Mouse (Mus musculus): ENCODE measurements around the gene Slc4a10. TPM values are rescaled to one million over a fixed set of nuclear protein-coding genes. Genes with fewer than 3 reads are reported as not detected.
"Not testable (repeated sequence)": the region's sequence is repeated elsewhere in the genome, so short reads cannot be mapped to it uniquely, and the experiment has no call there.

The Slc4a10 gene
- polyA plus RNA-seq (2014; fragmentation: Nextera tagmentation; extraction: Ambion mirVana) = 20.1 and 22.1 TPM in 2 replicates

DNA sequence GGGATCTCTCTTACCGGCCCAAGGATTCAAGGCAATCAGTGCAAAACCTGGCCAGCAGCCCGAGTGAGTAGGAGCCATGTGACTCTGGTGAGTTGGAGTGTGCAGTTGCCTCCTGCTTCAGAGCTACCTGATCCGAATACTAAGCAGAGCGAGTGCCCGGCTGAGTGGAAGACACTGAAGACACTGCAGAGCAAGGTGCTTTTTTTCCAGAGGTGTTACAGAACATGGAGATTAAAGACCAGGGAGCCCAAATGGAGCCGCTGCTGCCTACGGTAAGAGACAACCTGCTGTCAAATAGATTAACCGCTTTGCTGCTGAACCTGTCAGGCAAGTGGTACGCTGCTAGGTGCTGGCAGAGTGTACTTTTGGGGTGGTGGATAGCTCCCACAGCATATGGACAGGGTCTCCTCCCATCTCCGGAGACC, at the start of gene Slc4a10:
Slc4a10 (plus strand) TSS at position 42 of the 425 bp plus-strand sequence.
- WGBS = 11% methylated on average over 10 of the region's 10 CpGs
- Histone ChIP-seq H3K36me3 (ENCODE audit: control insufficient read depth, insufficient read depth, low read length) (no peaks in the 10 kb centered on the region), H3K9ac (replicated peaks; ENCODE audit: low read length) (peak within 1 kb of the TSS; percentile 69), H3K27ac (replicated peaks; ENCODE audit: low read depth, low read length) (peak within 1 kb of the TSS; percentile 95), H3K4me3 (replicated peaks; ENCODE audit: low read depth, low read length) (peak within 1 kb of the TSS; percentile 44), H3K9me3 (ENCODE audit: control insufficient read depth, low read length) (no peaks in the 10 kb centered on the region), H3K4me1 (ENCODE audit: control insufficient read depth, insufficient read depth, low read length) (no peaks in the 10 kb centered on the region), H3K27me3 (ENCODE audit: control insufficient read depth, insufficient read depth, low read length) (no peaks in the 10 kb centered on the region), H3K4me2 (ENCODE audit: low read length) (peak within 1 kb of the TSS; percentile 58)
- DNase-seq (peak; percentile 85), ATAC-seq (ENCODE audit: low FRiP score, low TSS enrichment) (peak; percentile 74)

GRCm38 (mm10) chr2:62001251-62001650, 45.0 kb upstream of the Slc4a10 start:
- not testable (repeated sequence) for H3K4me2 ChIP-seq (ENCODE audit: low read length); H3K27ac ChIP-seq (replicated peaks; ENCODE audit: low read depth, low read length); H3K4me1 ChIP-seq (ENCODE audit: control insufficient read depth, insufficient read depth, low read length); H3K4me3 ChIP-seq (replicated peaks; ENCODE audit: low read depth, low read length); H3K36me3 ChIP-seq (ENCODE audit: control insufficient read depth, insufficient read depth, low read length); ATAC-seq (ENCODE audit: low FRiP score, low TSS enrichment); H3K9ac ChIP-seq (replicated peaks; ENCODE audit: low read length); DNase-seq; H3K9me3 ChIP-seq (ENCODE audit: control insufficient read depth, low read length); H3K27me3 ChIP-seq (ENCODE audit: control insufficient read depth, insufficient read depth, low read length)
- 90% methylated on average over 6 of the region's 6 CpGs for WGBS

- WGBS = 52% methylated on average over 3 of the region's 3 CpGs
- ATAC-seq (ENCODE audit: low FRiP score, low TSS enrichment) (no peak), DNase-seq (no peak)
- H3K27me3 ChIP-seq (ENCODE audit: control insufficient read depth, insufficient read depth, low read length) = no peaks in the 10 kb centered on the region
- H3K4me3 ChIP-seq (replicated peaks; ENCODE audit: low read depth, low read length) = no peak overlapping the region
- no peak overlapping the region for H3K27ac ChIP-seq (replicated peaks; ENCODE audit: low read depth, low read length)
- no peak overlapping the region for H3K4me2 ChIP-seq (ENCODE audit: low read length)
- H3K9me3 ChIP-seq (ENCODE audit: control insufficient read depth, low read length) = no peaks in the 10 kb centered on the region
- no peaks in the 10 kb centered on the region for H3K36me3 ChIP-seq (ENCODE audit: control insufficient read depth, insufficient read depth, low read length)
- no peaks in the 10 kb centered on the region for H3K4me1 ChIP-seq (ENCODE audit: control insufficient read depth, insufficient read depth, low read length)
- no peak overlapping the region for H3K9ac ChIP-seq (replicated peaks; ENCODE audit: low read length)
Measured at GRCm38 (mm10) chr2:62018209-62018608, 28.1 kb upstream of the Slc4a10 start.

DNA sequence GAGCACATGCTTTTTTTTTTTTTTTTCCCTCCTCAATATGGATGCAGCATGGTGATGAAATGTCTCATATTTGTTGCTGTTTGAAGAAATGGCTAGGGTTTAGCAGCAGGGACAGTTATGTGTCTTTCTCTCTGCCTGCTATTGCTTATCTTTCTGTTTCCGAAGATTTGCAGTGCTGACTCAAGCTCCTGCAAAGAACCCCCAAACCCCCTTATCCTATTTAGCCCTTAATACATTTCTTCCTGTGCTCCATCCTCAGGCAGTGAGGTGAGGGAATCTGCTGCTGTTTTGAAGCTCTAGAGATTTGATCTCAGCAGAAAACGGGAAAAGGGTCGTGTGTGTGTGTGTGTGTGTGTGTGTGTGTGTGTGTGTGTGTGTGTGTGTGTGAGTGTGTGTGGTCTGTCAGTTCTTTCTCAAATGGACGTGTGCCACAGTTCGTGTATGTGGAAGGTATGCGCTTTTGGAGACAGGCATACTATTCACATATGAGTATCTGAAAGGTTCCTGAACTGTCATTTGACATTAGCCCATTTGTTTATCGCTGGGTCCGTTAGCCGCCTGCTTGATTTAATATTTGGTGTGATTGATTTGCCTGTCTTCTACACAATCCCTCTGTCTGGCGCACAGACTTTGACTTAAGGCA, 720 bp downstream of the Slc4a10 start:
- ATAC-seq (ENCODE audit: low FRiP score, low TSS enrichment) (peak; percentile 18), DNase-seq (peak; percentile 60)
- 9% methylated on average over 10 of the region's 10 CpGs for WGBS
- no peaks in the 10 kb centered on the region for H3K4me1 ChIP-seq (ENCODE audit: control insufficient read depth, insufficient read depth, low read length)
- H3K4me3 ChIP-seq (replicated peaks; ENCODE audit: low read depth, low read length) = peak overlapping the region; percentile 44
- no peaks in the 10 kb centered on the region for H3K27me3 ChIP-seq (ENCODE audit: control insufficient read depth, insufficient read depth, low read length)
- H3K27ac ChIP-seq (replicated peaks; ENCODE audit: low read depth, low read length) = peak overlapping the region; percentile 95
- H3K9ac ChIP-seq (replicated peaks; ENCODE audit: low read length) = peak overlapping the region; percentile 69
- no peaks in the 10 kb centered on the region for H3K9me3 ChIP-seq (ENCODE audit: control insufficient read depth, low read length)
- H3K36me3 ChIP-seq (ENCODE audit: control insufficient read depth, insufficient read depth, low read length) = no peaks in the 10 kb centered on the region
- peak overlapping the region; percentile 58 for H3K4me2 ChIP-seq (ENCODE audit: low read length)

- Histone ChIP-seq H3K4me3 (replicated peaks; ENCODE audit: low read depth, low read length) (peak overlapping the region; percentile 44), H3K9me3 (ENCODE audit: control insufficient read depth, low read length) (no peaks in the 10 kb centered on the region), H3K9ac (replicated peaks; ENCODE audit: low read length) (peak overlapping the region; percentile 69), H3K27ac (replicated peaks; ENCODE audit: low read depth, low read length) (peak overlapping the region; percentile 95), H3K27me3 (ENCODE audit: control insufficient read depth, insufficient read depth, low read length) (no peaks in the 10 kb centered on the region), H3K4me2 (ENCODE audit: low read length) (peak overlapping the region; percentile 58), H3K4me1 (ENCODE audit: control insufficient read depth, insufficient read depth, low read length) (no peaks in the 10 kb centered on the region), H3K36me3 (ENCODE audit: control insufficient read depth, insufficient read depth, low read length) (no peaks in the 10 kb centered on the region)
- WGBS = 1% methylated on average over 14 of the region's 14 CpGs
- ATAC-seq (ENCODE audit: low FRiP score, low TSS enrichment) (peak; percentile 90), DNase-seq (peak; percentile 89)
Measured at GRCm38 (mm10) chr2:62047504-62048005, 1.3 kb downstream of the Slc4a10 start.

DNA sequence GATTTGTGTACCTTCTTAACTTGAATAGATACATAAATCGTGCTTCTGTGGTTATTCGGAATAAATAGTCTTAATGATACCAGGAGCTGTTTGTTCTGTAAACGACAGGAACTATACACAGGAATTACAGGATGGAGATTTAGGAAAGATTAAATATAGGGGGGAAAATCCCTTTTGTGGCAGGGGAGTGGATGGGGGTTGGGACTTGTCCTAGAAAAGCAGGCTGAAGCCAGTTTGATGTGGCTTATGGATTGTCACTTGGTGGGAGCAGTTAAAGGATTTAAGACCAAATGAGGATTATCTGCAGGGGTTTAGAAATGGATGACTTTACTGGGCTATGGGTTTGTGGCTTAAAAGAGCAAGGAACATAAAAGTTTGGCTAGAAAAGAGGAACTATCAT, 1.9 kb downstream of the Slc4a10 start:
- peak overlapping the region; percentile 69 for H3K9ac ChIP-seq (replicated peaks; ENCODE audit: low read length)
- H3K4me1 ChIP-seq (ENCODE audit: control insufficient read depth, insufficient read depth, low read length) = no peaks in the 10 kb centered on the region
- WGBS = 10% methylated on average over 3 of the region's 3 CpGs
- ATAC-seq (ENCODE audit: low FRiP score, low TSS enrichment) = peak; percentile 57; the same call in 1 of the 2 replicates
- peak overlapping the region; percentile 44 for H3K4me3 ChIP-seq (replicated peaks; ENCODE audit: low read depth, low read length)
- H3K27me3 ChIP-seq (ENCODE audit: control insufficient read depth, insufficient read depth, low read length) = no peaks in the 10 kb centered on the region
- DNase-seq = peak; percentile 69
- H3K4me2 ChIP-seq (ENCODE audit: low read length) = peak overlapping the region; percentile 58
- H3K27ac ChIP-seq (replicated peaks; ENCODE audit: low read depth, low read length) = peak overlapping the region; percentile 95
- no peaks in the 10 kb centered on the region for H3K36me3 ChIP-seq (ENCODE audit: control insufficient read depth, insufficient read depth, low read length)
- no peaks in the 10 kb centered on the region for H3K9me3 ChIP-seq (ENCODE audit: control insufficient read depth, low read length)

- Histone ChIP-seq H3K4me3 (replicated peaks; ENCODE audit: low read depth, low read length) (no peak overlapping the region), H3K9me3 (ENCODE audit: control insufficient read depth, low read length) (no peaks in the 10 kb centered on the region), H3K4me1 (ENCODE audit: control insufficient read depth, insufficient read depth, low read length) (no peaks in the 10 kb centered on the region), H3K27me3 (ENCODE audit: control insufficient read depth, insufficient read depth, low read length) (no peaks in the 10 kb centered on the region), H3K9ac (replicated peaks; ENCODE audit: low read length) (no peak overlapping the region), H3K4me2 (ENCODE audit: low read length) (no peak overlapping the region), H3K36me3 (ENCODE audit: control insufficient read depth, insufficient read depth, low read length) (no peaks in the 10 kb centered on the region), H3K27ac (replicated peaks; ENCODE audit: low read depth, low read length) (no peak overlapping the region)
- ATAC-seq (ENCODE audit: low FRiP score, low TSS enrichment) = no peak
- DNase-seq = no peak
Measured at GRCm38 (mm10) chr2:62076512-62076911, 30.2 kb downstream of the Slc4a10 start.

DNA sequence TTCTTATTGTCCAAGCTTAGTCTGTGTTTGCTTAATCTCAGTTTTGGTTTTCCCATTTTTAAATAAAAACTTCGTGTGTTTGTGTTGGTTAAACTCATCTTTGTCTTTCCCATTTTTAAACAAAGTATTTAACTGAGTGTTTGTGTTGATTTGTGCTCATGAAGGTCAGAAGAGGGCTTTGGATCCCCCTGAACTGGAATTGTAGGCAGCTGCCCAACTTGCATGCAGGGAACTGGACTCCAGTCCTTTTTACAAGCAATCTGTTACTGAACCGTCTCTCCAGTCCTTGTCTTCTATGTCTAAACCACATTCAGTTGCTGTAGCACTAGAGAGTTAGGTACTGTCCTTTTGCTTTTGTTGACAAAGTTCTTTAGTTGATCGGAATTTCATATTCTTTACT, 41.3 kb downstream of the Slc4a10 start:
- no peak for ATAC-seq (ENCODE audit: low FRiP score, low TSS enrichment)

GRCm38 (mm10) chr2:62088715-62089114, 42.5 kb downstream of the Slc4a10 start:
- Histone ChIP-seq H3K9me3 (ENCODE audit: control insufficient read depth, low read length) (no peaks in the 10 kb centered on the region; the same call in 1 of the 2 replicates), H3K36me3 (ENCODE audit: control insufficient read depth, insufficient read depth, low read length) (no peaks in the 10 kb centered on the region), H3K4me2 (ENCODE audit: low read length) (peak overlapping the region; percentile 45), H3K4me1 (ENCODE audit: control insufficient read depth, insufficient read depth, low read length) (0 out of 2 replicates have a peak, but pooled peaks cover 6% of the 10 kb centered on the region), H3K27me3 (ENCODE audit: control insufficient read depth, insufficient read depth, low read length) (no peaks in the 10 kb centered on the region), H3K9ac (replicated peaks; ENCODE audit: low read length) (no peak overlapping the region), H3K4me3 (replicated peaks; ENCODE audit: low read depth, low read length) (no peak overlapping the region), H3K27ac (replicated peaks; ENCODE audit: low read depth, low read length) (peak overlapping the region; percentile 64)
- DNase-seq (peak; percentile 55), ATAC-seq (ENCODE audit: low FRiP score, low TSS enrichment) (peak; percentile 58; the same call in 1 of the 2 replicates)
- WGBS = 27% methylated on average over 8 of the region's 8 CpGs

More for the DNA sequence above, 41.3 kb downstream of the Slc4a10 start:
- no peaks in the 10 kb centered on the region for H3K27me3 ChIP-seq (ENCODE audit: control insufficient read depth, insufficient read depth, low read length)
- H3K4me1 ChIP-seq (ENCODE audit: control insufficient read depth, insufficient read depth, low read length) = 0 out of 2 replicates have a peak, but pooled peaks cover 6% of the 10 kb centered on the region
- H3K36me3 ChIP-seq (ENCODE audit: control insufficient read depth, insufficient read depth, low read length) = no peaks in the 10 kb centered on the region
- H3K9me3 ChIP-seq (ENCODE audit: control insufficient read depth, low read length) = no peaks in the 10 kb centered on the region; the same call in 1 of the 2 replicates
- DNase-seq = no peak
- H3K27ac ChIP-seq (replicated peaks; ENCODE audit: low read depth, low read length) = no peak overlapping the region
- H3K4me2 ChIP-seq (ENCODE audit: low read length) = no peak overlapping the region
- 79% methylated on average over 3 of the region's 3 CpGs for WGBS
- no peak overlapping the region for H3K4me3 ChIP-seq (replicated peaks; ENCODE audit: low read depth, low read length)
- no peak overlapping the region for H3K9ac ChIP-seq (replicated peaks; ENCODE audit: low read length)

All from midbrain, embryonic 14.5 days (tissue).